In the genomic region with DNA sequence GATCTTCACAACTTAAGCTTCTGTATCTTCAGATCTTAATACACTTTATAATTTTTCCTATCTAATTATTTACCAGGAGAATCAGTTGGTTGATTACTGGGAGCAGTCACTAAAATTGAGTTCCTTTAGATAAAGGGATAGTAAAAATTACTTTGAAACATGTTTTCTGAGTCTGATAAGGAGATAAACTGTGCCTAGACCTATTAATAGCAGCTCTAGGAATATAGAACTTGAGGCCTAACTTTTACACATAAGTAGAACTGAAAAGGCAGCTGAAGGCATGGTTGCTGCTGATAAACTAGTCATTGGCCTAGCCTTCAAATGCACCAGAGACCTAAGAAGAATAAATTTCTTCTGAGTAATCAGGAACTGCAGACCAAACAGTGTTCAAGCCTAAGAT, we compare ENCODE assay signal across 30 mouse cellular contexts.
"Had no signal": no experiment of that assay in that cellular context is flagged by ENCODE, and none has a peak within 500 bp of the region (broad histone marks: within the 10 kb centered on the region; RNA-seq: fewer than 3 reads in every experiment).

No protein-coding gene starts in this region.

- DNase-seq: left cerebral cortex, postnatal 4 days; liver; liver, embryonic 13.5 days; liver, postnatal 0 days; lung, adult 18-20 months; lung, adult 2 months; lung, embryonic 14.5 days; lung, postnatal 10 days; lung, postnatal 14 days; lung, postnatal 36 days; lung, postnatal 4 days; midbrain, embryonic 14.5 days had no signal

- H3K36me3 ChIP-seq: limb, embryonic 10.5 days; limb, embryonic 12.5 days; limb, embryonic 13.5 days; limb, embryonic 15.5 days; liver, embryonic 12.5 days; liver, embryonic 13.5 days; liver, embryonic 15.5 days; lung, embryonic 15.5 days; midbrain, embryonic 10.5 days; midbrain, embryonic 12.5 days; midbrain, embryonic 13.5 days; midbrain, embryonic 15.5 days; neural tube, embryonic 12.5 days had no signal

- H3K27ac ChIP-seq: limb, embryonic 10.5 days; limb, embryonic 12.5 days; limb, embryonic 13.5 days; limb, embryonic 15.5 days; liver, embryonic 12.5 days; liver, embryonic 13.5 days; liver, embryonic 14.5 days; liver, embryonic 15.5 days; lung, embryonic 15.5 days; macrophage; midbrain, embryonic 10.5 days; midbrain, embryonic 12.5 days; midbrain, embryonic 13.5 days; midbrain, embryonic 15.5 days; neural tube, embryonic 12.5 days had no signal

- H3K4me1 ChIP-seq: limb, embryonic 10.5 days; limb, embryonic 12.5 days; limb, embryonic 13.5 days; limb, embryonic 15.5 days; liver, embryonic 12.5 days; liver, embryonic 13.5 days; liver, embryonic 15.5 days; lung, embryonic 15.5 days; megakaryocyte, embryonic 14.5 days; midbrain, embryonic 10.5 days; midbrain, embryonic 12.5 days; midbrain, embryonic 13.5 days; midbrain, embryonic 15.5 days; neural tube, embryonic 12.5 days had no signal

- H3K27me3 ChIP-seq: limb, embryonic 12.5 days; limb, embryonic 13.5 days; limb, embryonic 15.5 days; liver, embryonic 12.5 days; liver, embryonic 13.5 days; liver, embryonic 15.5 days; lung, embryonic 15.5 days; megakaryocyte, embryonic 14.5 days; midbrain, embryonic 12.5 days; midbrain, embryonic 13.5 days; midbrain, embryonic 15.5 days; neural tube, embryonic 12.5 days had no signal

- H3K9ac ChIP-seq: limb, embryonic 12.5 days; limb, embryonic 13.5 days; limb, embryonic 15.5 days; liver, embryonic 12.5 days; liver, embryonic 13.5 days; liver, embryonic 14.5 days; liver, embryonic 15.5 days; liver, postnatal 0 days; lung, embryonic 14.5 days; lung, embryonic 15.5 days; midbrain, embryonic 12.5 days; midbrain, embryonic 13.5 days; midbrain, embryonic 15.5 days; neural tube, embryonic 12.5 days had no signal

- ATAC-seq: liver, embryonic 12.5 days; liver, postnatal 0 days; lung, postnatal 0 days; midbrain, embryonic 13.5 days; midbrain, embryonic 15.5 days; midbrain, embryonic 16.5 days had no signal

- H3K9me3 ChIP-seq: limb, embryonic 10.5 days; limb, embryonic 12.5 days; limb, embryonic 13.5 days; limb, embryonic 15.5 days; liver, embryonic 12.5 days; liver, embryonic 13.5 days; liver, embryonic 15.5 days; lung, embryonic 15.5 days; megakaryocyte, embryonic 14.5 days; midbrain, embryonic 10.5 days; midbrain, embryonic 12.5 days; midbrain, embryonic 13.5 days; midbrain, embryonic 15.5 days; neural tube, embryonic 12.5 days had no signal

- H3K4me3 ChIP-seq: limb, embryonic 10.5 days; limb, embryonic 12.5 days; limb, embryonic 13.5 days; limb, embryonic 15.5 days; liver, embryonic 12.5 days; liver, embryonic 13.5 days; liver, embryonic 15.5 days; lung, embryonic 15.5 days; megakaryocyte, embryonic 14.5 days; midbrain, embryonic 10.5 days; midbrain, embryonic 12.5 days; midbrain, embryonic 13.5 days; midbrain, embryonic 15.5 days; myocyte; neural tube, embryonic 12.5 days had no signal
